Mouse (Mus musculus) adrenal gland, postnatal 25 days (tissue): Measurements from ENCODE around the gene Syde2. TPM values are rescaled to one million over a fixed set of nuclear protein-coding genes. Genes with fewer than 3 reads are reported as not detected.
"Not testable (repeated sequence)": the region's sequence is repeated elsewhere in the genome, so short reads cannot be mapped to it uniquely, and the experiment has no call there.

ENCODE experiments used
- DNase-seq: peaks from one replicate; pipeline ENCODE4 v3.0.0; 2021; ENCODE audit warnings: mixed read lengths
- total RNA-seq: library from RNA; stranded (reverse); gene quantifications from 2 replicates; pipeline ENCODE4 v1.2.3, GENCODE M21; 2021

Syde2 gene
- total RNA-seq, 1 experiment from 2014 or later, result 9.2 TPM

DNA sequence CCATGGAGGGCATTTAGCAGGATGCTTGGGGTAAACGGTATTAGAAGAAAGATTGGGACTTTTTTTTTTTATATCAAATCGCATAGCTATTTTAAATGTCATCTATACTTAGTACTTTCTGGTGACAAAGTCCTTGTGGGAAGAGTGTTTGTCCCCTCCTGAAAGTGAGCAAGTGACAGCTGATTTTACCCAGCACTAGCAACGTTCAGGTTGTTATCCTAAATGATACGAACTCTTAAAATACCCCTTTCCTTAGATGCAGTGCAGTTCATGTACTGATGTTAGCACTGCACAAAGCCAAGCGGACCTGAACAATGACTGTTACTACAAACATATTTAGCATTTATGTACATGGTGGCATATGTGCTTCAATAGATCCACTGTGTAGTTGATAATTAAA lies 20.9 kb upstream of the Syde2 start:
- no peak for DNase-seq

DNA sequence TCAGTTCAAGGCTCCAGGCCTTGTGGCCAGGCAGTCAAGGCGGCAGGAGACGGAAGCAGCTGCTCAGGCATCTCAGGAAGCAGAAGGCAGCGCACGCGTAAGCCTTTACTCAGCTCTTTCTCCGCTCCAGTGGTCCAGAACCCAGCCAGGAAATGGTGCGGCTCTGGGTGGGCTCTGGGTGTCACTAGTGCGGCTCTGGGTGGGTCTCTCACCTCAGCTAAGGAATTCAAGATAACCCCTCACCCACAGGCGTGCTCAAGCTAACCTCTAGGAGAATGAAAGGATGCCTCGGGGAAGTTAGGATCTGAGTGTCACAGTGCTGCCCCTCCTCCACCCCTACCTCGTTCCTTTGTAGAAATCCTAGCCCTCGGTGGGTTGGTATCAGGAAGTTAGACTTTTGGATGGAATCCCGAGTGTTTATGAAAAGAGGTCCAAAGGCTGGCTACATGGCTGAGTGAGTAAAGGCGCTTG lies 18.6 kb upstream of the Syde2 start:
- no peak for DNase-seq

DNA sequence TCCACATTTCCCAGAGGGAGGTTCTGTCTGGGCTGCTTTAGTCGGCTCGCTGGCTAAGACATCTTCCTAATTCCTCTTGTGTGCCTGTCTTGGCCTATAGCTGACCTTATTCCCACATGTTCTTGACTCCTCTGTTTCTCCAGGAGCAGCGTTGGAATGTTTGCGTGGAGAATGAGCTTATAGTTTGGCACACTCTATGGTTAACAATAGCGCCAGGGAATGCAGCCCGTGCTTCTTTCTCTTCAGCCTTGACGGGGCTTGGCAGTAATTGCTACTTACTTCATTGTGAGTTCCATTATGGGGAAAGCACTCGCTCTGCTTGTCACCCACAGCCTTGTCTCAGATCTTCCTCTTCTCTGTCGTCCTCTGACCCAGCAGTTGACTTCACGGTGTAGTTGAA lies 16.2 kb upstream of the Syde2 start:
- DNase-seq, result no peak

DNA sequence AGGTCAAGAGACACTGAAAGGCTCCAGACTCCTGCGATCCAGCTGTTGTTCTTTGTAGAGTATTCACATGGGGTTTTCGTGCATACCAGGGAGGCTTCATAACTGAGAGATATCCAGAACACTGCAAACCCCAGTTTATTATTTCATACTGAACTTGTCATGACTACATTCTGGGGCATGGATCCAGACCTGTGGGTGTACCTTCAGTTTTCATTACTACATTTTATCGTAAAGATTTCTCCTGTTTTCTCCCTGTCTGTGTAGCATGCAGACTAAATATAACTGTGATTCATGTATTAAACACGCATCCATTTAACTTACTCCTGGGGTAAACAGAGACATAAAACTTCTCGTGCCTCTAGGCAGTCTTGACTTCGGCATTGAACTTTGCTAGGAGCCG lies 12.7 kb upstream of the Syde2 start:
- DNase-seq, result no peak

DNA sequence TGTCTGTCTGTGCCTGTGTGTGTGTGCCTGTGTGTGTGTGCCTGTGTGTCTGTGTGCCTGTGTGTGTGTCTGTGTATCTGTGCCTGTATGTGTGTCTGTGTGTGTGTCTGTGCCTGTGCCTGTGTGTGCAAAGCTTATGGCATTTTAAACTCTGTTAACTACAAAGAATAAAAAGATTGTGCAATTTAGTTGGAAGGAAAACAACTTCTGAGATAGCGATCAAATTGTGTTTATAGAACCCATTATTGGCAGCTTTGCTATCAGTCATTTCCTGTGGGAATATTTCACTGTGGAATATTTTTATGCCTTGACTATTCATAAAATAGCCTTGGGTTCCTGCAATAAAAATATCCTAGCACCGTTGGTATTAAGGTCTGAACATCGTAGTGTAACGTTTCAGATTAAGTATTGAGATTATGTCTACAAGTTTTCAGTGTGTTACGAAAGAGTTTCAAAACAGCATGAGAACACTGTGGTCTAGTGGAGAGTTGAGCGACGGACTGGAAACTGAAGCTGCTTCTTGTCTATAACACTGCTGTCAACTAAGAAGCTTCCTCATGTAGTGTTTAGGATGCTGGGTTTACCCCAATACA lies 2.2 kb upstream of the Syde2 start:
- DNase-seq, result no peak

DNA sequence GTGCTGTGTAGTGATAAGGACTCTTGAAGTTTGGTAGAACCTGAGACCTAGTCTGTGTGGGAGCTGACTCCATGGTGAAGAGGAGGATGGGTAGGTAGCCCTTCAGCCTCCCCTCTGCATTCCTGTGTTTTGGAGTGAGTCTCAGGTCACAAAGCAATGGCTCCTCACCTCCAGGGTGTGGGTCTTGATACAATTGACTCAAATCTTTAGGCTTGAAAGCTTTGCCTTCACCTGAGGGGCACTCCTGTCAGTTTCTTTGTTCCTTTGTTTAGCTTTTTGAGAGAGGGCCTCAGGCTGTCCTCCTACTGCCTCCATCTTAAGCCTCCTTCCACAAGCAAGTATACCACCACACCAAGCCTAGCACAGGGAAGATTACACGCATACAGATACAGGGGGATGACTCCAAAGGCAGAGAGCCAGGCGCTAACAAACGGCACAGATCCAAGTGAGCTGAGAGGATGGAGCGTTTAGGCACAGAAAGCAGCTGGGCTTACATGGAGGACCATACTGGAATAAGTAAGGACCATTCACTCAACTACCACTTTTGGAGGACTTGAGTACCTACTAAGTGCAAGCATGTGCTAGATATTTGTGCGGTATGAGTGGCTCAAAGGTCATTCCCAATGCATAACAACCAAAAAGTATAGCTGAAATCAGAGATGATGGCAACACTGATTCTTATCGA lies 1.2 kb upstream of the Syde2 start:
- no peak for DNase-seq

DNA sequence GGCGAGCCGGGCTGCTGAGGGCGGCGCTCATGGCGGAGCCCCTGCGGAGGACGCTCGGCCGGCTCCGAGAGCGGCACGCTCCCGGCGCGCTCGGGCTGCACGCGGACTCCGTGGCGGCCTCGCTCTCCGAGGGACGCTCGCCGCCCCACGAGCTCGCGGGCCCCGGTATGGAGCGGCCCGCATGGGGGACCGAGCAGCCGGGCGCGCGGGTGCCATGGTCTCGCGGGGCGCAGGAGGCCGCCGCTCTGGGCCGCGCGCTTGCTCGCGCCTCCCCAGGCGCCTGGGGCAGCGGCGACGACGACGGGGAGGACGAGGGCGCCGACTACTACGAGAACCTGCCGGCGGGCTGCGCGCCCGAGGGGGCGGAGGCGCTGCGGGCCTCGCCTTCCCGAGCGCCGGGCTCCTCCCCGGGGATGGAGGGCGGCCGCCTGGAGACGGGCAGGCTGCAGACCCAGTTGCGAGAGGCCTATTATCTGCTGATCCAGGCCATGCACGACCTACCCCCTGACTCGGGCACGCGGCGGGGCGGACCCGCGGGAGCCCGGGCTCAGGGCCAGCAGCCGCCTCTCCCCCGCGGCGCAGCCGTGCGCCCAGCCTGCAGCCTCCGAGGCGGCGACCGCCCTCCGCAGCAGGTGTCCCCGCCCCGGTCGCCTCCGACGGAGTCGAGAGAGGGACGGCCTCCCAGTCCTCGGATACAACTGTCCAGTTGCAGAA lies 457 bp downstream of the Syde2 start:
- DNase-seq, result peak; percentile 87

DNA sequence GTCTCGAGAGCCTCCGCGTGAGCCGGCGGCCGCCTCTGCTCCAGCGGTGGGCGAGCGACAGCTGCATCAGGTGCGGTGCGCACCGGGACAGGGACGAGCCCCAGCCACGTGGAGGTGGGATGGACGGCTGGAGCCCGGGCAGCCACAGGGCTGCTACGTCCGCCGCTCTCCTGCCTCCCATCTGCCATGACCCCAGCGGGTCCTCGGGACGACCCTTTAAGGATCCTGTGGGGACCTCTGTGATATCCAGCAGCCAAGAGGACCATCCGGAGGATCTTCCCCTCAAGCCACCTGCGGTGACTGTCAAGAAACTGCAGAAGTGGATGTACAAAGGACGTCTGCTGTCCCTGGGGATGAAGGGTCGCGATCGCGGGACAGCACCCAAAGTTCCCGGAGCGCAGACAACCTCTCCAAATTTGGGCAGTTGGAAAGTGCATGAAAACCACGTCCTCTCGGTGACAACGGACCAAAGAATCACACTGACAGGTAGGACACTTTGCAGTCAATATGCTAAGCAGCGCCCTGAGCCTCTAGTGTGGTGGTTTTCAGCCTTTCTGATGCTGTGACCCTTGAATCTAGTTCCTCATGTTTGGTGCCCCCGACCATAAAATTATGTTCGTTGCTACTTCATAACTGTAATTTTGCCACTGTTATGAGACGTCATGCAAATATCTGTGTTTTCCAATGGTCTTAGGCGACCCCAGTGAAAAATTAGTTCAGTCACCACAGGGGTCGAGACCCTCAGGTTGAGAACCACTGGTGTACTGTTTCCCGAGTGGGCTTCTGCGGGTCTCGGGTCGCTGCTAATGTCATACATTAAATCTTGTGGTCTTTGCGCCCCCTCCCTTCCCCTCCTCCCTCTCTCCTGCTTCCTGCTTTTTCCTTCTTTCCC lies 1.3 kb downstream of the Syde2 start:
- DNase-seq, result no peak

DNA sequence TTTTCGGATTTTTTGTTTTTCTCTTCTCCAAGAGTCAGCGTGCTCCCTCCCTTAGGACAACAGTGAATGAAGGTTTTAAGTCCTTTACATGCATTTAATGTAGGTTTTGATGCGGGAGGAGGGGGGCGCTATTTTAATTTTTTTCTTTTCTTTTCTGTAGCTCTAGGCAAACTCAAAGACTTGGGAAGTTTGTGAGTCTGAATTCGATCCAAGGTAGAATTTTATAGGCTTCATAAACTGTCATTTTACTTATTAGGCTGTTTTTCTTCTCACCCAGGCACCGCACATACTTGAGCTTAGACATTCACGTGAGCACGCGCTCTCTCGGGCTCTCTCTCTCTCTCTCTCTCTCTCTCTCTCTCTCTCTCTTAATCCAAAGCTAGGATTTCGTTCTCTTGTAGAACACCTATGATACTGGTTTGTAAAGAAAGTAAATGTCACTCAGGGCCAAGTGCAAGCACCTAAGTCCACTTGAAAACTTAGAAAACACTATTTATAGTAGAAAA lies 2.0 kb downstream of the Syde2 start:
- DNase-seq, result no peak

DNA sequence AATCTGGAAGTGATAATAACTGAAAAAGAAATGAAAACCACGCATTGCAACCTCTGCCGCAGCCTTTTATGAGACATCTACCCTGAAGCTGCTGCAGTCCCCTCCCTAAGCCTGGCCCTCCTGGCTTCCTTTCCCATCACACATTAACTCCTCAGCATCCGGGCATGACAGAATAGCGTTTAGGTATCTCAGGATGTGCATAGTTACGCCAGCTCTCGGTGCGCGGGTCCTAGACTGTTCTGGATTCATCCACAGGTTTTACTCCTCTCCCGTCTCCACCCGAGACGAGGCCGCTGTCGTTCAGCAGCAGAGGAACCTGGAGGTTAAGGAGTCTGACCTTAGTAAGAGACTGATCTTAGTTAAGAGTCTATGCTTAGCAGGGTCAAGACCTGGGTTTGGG lies 3.5 kb downstream of the Syde2 start:
- no peak for DNase-seq

DNA sequence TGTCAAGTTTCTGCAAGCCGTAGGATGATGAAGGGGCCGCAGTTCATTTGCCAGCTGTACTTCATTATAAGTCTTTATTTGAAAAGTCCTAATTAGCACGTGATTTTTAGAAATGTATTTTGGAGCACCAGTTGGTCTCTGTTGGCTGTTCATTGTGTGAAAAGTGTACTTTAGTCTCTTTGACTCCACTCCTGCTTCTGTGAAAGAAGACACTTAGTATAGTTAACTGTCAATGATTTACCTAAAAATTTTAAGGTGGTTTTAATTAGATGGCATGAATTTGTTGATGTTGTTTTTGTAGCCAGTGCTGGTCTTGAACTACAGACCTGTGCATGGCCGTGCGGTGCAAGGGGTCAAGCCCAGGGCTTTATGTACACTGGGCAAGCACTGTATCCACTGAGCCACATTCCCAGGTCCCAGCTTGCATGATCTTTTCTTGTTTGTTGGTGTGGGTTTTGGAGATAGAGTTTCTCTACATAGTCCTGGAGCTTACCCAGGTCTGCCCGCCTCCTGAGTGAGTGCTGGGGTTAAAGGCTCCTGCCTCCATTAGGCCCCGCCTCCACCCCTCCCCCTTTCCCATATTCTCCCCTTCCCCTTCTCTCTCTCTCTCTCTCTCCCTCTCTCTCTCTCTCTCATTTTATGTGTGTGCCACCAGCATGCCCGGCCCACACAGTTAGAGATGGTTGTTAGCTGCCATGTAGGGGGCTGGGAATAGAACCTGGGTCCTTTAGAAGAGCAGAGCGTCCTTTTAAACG lies 4.5 kb downstream of the Syde2 start:
- DNase-seq, result no peak

DNA sequence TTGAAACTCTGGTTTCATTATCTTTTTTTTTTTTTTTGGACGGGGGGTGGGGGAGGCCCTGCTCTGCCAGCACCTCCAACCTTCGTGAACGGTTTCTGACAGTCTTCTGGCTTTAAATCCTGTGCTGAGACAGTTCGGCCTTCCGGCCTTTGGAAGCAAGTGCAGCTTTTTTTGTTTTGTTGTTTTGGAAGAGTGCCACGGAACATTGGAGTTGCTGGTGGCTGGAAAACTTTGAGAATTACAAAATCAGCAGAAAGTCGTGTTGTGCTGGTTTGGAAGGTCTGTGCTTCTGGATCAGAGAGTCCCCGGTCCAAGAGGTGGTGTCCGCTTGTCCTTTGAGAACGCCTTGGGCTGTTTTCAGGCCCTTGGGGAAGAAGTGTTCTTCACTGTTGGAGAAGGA lies 5.1 kb downstream of the Syde2 start:
- DNase-seq, result peak; percentile 17

DNA sequence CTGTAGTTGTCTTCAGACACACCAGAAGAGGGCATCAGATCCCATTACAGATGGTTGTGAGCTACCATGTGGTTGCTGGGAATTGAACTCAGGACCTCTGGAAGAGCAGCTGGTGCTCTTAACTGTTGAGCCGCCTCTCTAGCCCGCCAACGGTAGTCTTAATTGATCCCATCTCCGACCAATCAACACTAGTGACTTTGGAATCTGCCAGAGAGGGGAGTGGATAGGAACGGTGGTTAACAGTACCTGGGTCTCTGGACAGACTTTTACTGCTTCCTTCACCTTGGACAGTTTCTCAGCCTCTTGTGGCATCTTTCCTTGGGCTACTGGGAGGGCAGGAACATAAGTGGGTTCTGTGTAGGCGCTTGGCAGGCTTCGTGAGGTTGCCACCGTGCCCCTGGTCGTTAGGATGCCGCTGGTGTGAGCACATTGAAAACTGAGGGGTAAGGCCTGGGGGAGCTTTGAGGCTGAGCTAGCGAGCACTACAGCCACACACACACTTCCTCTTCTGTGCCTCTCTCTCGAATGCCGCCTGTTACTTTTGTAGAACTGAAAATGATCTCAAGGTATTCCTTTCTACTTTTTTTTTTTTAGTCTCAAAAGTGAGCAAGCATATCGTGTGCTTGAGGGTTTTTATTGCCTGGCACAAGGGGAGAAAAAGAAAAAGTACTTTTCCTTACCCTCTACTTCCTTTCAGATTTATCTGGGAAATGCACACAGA lies 6.0 kb downstream of the Syde2 start:
- no peak for DNase-seq

DNA sequence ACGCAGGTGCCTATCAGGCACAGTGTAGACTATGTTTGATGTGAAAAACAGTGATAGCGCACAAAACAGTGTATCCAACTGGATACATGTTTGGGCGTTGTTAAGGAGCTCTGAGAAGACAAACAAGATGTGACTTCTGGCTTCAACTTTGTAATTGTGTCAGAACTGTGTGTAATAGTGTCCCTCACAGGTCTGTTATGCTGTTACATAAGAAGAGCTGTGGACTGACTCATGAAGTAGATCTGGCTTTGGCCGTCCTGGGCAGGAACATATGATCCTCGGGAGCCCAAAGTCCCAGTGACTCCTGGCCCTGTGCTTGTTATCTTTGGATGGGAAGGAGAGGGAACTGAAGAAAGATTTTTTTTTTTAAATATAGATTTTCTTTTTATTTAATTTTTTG lies 7.8 kb downstream of the Syde2 start:
- no peak for DNase-seq

DNA sequence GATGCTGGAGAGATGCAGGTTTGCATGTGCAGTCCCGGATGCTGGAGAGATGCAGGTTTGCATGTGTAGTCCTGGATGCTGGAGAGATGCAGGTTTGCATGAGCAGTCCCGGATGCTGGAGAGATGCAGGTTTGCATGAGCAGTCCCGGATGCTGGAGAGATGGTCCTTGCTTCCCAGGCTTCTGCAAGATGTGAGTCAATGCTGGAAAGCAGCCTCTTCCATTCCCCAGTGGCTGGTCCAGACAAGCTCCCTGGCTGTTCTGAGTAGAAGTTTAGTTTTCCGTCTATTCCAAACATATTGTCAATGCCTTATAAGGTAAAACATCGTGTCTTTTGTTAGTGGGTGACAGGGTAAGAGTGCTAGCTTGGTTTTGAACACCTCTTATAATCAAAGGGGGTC lies 8.9 kb downstream of the Syde2 start:
- not testable (repeated sequence) for DNase-seq

DNA sequence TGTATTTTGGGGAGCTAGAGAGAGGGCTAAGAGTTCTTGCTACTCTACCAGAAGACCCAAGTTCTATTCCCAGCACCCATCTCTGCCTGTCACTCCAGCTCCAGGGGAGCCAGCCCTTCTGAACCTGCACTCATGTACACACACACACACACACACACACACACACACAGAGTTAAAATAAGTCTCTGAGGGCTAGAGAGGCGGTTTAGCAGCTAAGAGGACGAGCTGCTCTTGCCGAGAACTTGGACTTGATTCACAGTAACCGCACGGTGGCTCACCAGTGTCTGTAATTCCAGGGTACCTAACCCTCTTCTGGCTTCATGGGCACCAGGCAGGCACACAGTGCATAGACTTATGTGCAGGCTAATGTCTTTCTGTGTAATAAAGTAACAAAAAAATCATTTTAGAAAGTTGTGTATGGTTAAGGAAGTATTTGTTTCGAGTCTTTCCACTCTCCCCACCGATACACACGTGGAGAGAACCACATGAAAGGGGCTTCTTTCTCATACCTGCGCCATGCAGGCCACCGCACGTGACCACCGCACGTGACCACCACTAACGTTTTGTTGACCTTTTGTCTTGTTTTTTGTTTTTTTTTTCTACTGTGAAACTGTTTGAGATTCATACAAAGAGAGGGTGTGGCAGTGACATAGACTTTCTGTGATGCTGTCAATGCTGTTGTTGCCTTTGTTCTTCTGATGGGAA lies 16.8 kb downstream of the Syde2 start:
- no peak for DNase-seq

DNA sequence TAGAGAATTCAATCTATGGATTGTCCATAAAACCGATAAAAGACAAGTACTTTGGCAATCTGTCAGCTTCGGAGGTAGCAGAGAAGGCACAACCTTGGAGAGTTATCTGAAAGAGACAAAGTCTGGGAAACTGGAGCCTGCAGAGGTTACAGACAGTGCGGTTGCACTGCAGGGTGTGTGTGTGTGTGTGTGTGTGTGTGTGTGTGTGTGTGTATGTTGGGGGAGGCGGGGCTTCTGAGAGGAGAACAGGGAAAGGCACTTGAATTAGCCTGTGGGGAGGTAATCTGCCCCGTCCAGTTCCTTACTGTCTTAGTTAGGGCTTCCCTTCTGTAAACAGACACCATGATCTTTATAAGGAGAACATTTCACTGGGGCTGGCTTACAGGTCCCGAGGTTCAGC lies 20.2 kb downstream of the Syde2 start:
- DNase-seq, result no peak

DNA sequence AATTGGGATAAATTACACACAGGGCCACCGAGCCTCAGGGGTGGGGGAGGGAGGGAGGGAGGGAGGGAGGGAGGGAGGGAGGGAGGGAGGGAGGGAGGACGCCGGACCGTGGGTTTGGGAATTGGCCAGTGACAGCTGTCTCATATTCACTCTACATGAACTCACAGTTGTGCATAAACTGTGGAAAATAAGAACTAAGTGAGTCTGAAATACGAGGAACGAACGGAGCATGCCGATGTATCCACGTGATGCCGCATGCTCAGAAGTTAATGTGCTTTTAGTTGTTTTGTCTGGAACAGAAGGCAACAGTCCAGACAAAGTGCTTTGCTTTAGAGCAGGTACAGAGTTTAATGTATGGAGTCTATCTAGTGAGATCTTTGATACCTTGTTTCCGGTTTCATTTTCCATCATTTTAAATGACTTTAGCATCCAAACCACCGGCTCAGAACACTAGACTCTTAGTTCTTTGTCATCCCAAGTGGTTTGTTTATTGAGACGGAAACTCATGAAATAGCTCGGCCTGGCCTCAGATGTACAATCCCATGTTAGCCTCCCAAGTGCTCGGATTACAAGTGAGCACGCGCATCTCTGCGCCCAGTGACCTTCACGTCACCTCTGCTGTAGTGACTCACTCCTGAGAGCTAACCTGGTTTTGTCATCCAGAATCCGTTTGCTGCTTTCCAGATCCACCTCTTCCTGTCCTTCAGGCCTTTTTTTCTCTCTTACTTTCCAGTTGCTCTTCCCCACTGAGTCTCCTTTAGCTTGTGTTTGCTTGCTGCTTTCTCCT lies 22.4 kb downstream of the Syde2 start:
- peak; percentile 37 for DNase-seq

DNA sequence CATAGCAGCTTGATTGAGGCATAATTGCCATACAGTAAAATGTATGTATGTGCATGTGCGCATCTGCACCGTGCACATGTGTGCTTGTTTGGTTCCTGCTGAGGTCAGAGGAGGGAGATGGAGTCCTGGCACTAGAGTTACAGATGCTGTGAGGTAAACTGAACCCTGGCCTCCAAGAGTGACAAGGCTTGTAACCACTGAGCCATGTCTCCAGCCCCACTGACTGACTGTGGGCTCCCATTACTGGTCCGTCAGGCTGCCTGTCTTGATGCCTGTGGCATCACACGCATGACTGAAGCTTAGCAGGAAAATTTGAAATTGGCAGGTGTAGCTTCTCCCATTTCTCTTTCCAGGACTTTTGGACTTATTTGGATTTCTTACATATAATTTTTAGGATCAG lies 23.1 kb downstream of the Syde2 start:
- DNase-seq, result no peak
